Mouse (Mus musculus): Measurements from ENCODE around the gene Ndufs7. TPM values are rescaled to one million over a fixed set of nuclear protein-coding genes. Genes with fewer than 3 reads are reported as not detected.
A peak's percentile ranks its signal among the peaks of the same experiment; 100 is the strongest.
"Not testable (repeated sequence)": the region's sequence is repeated elsewhere in the genome, so short reads cannot be mapped to it uniquely, and the experiment has no call there.

Gene Ndufs7
- polyA plus RNA-seq, 1 experiment from 2014 or later = 260 TPM

DNA sequence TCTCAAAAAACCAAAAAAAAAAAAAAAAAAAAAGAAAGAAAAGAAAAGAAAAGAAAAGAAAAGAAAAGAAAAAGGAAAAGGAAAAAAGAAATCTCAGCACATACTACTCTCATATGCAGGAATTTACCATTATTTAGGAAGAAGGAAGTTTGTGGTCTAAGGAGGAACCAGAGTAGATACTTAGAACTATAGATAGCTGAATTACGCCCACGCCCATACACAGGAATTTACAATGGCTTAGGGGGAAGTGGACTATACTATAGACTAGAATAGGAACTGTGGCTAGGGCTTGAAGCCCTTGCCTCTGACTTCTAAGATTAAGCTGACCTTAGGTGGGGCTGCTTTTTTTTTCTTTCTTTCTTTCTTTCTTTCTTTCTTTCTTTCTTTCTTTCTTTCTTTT is 25.8 kb upstream of the Ndufs7 start:
- H3K4me3 ChIP-seq; H3K4me2 ChIP-seq (replicated peaks); ATAC-seq (ENCODE audit: insufficient number of reproducible peaks, insufficient read depth, low FRiP score, low TSS enrichment); H3K9ac ChIP-seq; H3K36me3 ChIP-seq; H3K9me3 ChIP-seq; H3K27ac ChIP-seq; H3K27me3 ChIP-seq: not testable (repeated sequence)
- H3K4me1 ChIP-seq = peaks cover 22% of the 10 kb centered on the region
- WGBS = 89% methylated on average over 2 of the region's 2 CpGs

DNA sequence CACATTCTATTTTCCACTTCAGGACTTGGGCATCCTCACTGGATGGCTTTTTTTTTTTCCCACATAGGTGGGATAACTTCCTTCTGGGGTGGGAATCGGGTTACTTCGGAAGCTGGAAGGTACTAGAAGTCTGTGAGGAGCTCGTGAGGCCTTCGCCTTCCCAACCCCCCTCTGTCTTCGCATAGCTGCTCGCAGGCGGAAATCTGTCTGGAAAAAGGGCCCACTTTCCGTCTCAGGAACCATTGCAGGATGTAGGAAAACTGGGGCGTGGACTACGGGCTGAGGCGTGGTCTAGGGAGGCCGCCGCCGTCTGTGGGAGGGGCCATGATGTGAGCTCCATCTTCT is 22.9 kb upstream of the Ndufs7 start:
- Histone ChIP-seq H3K27me3 (no peaks in the 10 kb centered on the region), H3K4me2 (replicated peaks) (peak overlapping the region; percentile 36), H3K4me1 (peaks cover 35% of the 10 kb centered on the region), H3K9ac (0 out of 2 replicates have a peak overlapping the region, but pooled peaks have one; percentile 19), H3K4me3 (peak overlapping the region; percentile 83), H3K36me3 (peaks cover 20% of the 10 kb centered on the region), H3K27ac (peak overlapping the region; percentile 96), H3K9me3 (no peaks in the 10 kb centered on the region)
- peak; percentile 0; the same call in 1 of the 2 replicates for ATAC-seq (ENCODE audit: insufficient number of reproducible peaks, insufficient read depth, low FRiP score, low TSS enrichment)
- WGBS = under 1% methylated on average over 14 of the region's 14 CpGs

DNA sequence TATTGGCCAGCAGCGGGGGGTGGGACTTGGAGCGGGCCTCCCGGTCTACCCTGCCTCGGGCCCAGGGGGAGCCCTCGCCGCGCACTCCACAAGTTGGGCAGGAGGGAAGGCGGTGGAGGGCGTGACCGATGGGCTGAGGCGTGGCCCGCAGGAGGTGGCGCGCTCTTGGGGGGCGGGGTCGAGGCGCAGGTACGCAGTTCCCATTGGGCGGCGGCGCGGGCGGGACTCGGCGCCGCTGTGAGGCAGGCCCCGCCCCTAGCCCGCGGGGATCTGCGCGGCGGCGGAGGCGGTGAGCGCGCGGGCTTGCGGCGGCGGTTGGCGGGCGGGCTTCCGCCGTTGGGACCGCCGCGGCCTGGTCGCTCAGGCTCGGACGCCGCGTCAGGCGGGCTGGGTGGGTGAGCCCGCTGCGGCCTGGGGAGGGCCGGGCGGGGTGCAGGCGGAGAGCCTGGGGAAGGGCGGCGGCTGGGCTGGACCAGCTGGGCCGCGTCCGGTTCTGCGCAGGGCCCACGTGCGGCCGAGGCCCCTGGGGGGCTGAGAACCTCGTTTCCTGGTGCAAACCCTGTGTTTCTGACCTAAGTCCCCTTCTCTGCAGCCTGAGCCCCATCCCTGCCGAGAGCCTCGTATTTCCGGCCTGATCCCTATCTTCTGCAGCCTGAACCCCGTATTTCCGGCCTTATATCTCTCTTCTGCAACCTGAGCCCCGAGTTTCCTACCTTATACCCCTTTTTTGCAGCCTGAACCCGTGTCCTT is 22.3 kb upstream of the Ndufs7 start, which contains the start of gene Mum1:
TSS of gene Mum1 (plus strand) at position 19 of the 750 bp plus-strand sequence.
- Histone ChIP-seq H3K9ac (peak within 1 kb of the TSS; percentile 94), H3K27ac (peak within 1 kb of the TSS; percentile 96), H3K4me1 (peaks cover 34% of the 10 kb centered on the region), H3K4me3 (peak within 1 kb of the TSS; percentile 83), H3K36me3 (peaks cover 23% of the 10 kb centered on the region), H3K4me2 (replicated peaks) (peak within 1 kb of the TSS; percentile 83), H3K27me3 (no peaks in the 10 kb centered on the region), H3K9me3 (no peaks in the 10 kb centered on the region)
- ATAC-seq (ENCODE audit: insufficient number of reproducible peaks, insufficient read depth, low FRiP score, low TSS enrichment) = peak; percentile 98
- WGBS = under 1% methylated on average over 69 of the region's 75 CpGs

DNA sequence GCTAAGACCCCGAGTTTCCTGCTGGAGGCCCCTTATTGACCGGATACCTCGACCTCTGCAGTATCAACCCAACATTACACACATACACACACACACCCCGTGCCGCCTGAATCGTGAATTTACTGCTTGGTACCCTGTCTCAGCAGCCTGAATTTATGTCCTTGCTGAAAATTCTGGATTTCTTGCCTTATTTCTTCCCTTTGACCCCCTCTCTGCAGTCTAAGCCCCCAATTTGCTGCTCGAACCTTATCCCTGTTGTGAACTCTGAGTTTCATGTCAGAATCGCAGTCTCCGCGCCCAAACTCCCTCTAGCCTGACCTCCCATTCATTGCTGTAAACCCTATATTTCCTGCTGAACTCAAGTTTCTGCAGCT is 21.8 kb upstream of the Ndufs7 start:
- peak overlapping the region; percentile 83 for H3K4me2 ChIP-seq (replicated peaks)
- no peak for ATAC-seq (ENCODE audit: insufficient number of reproducible peaks, insufficient read depth, low FRiP score, low TSS enrichment)

DNA sequence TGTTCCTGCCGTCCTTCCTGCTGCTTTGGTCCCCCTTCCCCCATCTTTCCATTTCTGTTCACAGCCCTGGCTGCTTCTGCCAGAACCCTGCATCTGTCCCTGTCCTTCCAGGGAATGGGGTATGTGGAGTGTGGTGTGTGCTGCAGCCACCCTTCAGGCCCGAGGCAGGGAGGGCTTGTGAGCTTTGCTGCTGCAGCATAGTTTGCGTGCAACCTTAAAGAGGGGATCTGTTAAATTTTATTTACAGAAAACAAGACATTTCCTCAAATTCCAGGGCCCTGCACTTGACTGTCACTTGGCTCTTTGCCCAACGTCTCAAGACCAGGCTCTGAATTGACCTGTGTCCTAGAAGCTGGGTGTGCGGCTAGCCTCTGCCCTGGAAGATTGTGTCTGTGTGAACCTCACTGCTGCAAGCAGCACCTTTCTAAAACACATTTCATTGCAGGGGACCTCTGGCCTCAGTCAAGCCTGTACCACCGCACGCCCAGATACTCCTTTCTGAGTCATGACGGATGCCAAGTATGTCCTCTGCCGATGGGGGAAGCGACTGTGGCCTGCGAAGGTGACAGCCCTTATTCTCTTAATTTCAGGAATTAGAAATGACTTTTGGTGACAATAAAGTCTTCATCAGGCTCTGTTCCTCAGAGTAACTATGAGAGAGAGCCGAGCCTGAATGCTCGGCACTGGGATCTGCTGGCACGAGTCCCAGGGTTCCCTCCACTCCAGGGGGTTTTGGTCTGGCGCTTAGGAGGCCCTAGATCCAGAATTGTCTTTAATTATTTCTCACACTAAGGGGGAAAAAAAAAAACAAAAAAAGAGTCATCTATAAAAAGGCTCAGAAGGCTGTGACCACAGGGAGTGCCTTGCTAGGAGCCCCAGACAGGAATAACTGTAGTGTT is 20.8 kb upstream of the Ndufs7 start:
- H3K9ac ChIP-seq = peak overlapping the region; percentile 94
- peak overlapping the region; percentile 83 for H3K4me3 ChIP-seq
- H3K36me3 ChIP-seq = peaks cover 39% of the 10 kb centered on the region
- 56% methylated on average over 15 of the region's 15 CpGs for WGBS
- no peaks in the 10 kb centered on the region for H3K9me3 ChIP-seq
- no peak for ATAC-seq (ENCODE audit: insufficient number of reproducible peaks, insufficient read depth, low FRiP score, low TSS enrichment)
- H3K27ac ChIP-seq = peak overlapping the region; percentile 96
- H3K4me2 ChIP-seq (replicated peaks) = peak overlapping the region; percentile 83
- H3K4me1 ChIP-seq = peaks cover 46% of the 10 kb centered on the region
- H3K27me3 ChIP-seq = no peaks in the 10 kb centered on the region

More for the DNA sequence above, 21.8 kb upstream of the Ndufs7 start:
- WGBS = 5% methylated on average over 10 of the region's 10 CpGs
- Histone ChIP-seq H3K36me3 (peaks cover 29% of the 10 kb centered on the region), H3K27ac (peak overlapping the region; percentile 96), H3K4me3 (peak overlapping the region; percentile 83), H3K27me3 (no peaks in the 10 kb centered on the region), H3K9ac (peak overlapping the region; percentile 94), H3K4me1 (peaks cover 36% of the 10 kb centered on the region), H3K9me3 (no peaks in the 10 kb centered on the region)

DNA sequence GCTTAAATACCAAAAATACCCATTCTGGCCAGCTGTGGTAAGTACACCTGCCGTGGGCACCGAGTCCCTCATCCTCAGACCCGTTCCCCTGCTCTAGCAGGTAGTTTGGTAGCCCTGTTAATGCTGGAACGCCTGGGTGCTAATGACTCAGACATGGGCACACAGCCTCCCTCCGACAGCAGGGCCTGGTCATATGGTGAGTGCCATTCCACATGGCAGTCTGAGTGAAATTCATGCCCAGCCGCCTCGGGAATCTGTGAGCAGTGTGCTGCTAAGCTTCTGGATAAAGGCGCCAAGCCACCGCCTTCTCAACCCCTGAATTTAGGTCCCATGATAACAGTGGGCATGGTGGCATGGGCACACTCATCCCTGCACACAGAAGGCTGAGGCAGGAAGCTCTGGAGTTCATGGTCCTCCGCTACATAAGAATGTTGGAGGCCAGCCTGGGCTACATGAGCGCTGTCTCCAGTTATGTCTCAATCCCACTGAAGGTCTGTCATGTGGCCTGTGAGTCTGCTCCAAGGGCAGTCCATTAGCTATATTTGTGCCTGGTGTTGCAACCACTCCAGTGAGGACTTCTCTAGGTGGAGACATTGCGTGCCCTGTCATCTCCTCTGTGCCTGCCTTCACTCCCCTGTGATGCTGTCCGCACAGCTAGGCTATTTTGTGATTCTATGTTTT is 12.6 kb upstream of the Ndufs7 start:
- no peak overlapping the region for H3K4me3 ChIP-seq
- H3K27me3 ChIP-seq = no peaks in the 10 kb centered on the region
- H3K9me3 ChIP-seq = no peaks in the 10 kb centered on the region
- peaks cover 14% of the 10 kb centered on the region for H3K4me1 ChIP-seq
- ATAC-seq (ENCODE audit: insufficient number of reproducible peaks, insufficient read depth, low FRiP score, low TSS enrichment) = no peak
- H3K4me2 ChIP-seq (replicated peaks) = no peak overlapping the region
- WGBS = 96% methylated on average over 13 of the region's 13 CpGs
- no peak overlapping the region for H3K9ac ChIP-seq
- H3K36me3 ChIP-seq = peaks cover 96% of the 10 kb centered on the region
- no peak overlapping the region for H3K27ac ChIP-seq

DNA sequence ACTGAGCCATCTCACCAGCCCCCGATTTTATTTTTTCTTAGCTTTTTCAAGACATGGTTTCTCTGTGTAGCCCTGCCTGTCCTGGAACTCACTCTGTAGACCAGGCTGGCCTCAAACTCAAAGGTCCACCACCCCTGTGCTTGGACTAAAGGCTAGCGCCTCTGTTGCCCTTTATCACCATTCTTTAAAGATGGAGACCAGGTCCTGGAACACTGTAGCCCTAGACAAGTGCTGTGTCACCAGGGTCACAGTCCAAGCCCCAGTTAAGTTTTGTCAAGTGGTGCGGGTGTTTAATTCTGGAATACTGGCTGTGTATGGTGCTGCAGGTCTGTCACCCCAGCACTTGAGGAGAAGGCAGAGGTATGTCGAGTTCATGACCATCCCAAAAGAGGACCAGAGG is 11.9 kb upstream of the Ndufs7 start:
- 87% methylated on average over 4 of the region's 4 CpGs for WGBS
- Histone ChIP-seq H3K27ac (no peak overlapping the region), H3K9ac (no peak overlapping the region), H3K36me3 (peaks cover 96% of the 10 kb centered on the region), H3K27me3 (no peaks in the 10 kb centered on the region), H3K9me3 (no peaks in the 10 kb centered on the region), H3K4me3 (no peak overlapping the region), H3K4me1 (peaks cover 14% of the 10 kb centered on the region), H3K4me2 (replicated peaks) (no peak overlapping the region)
- no peak for ATAC-seq (ENCODE audit: insufficient number of reproducible peaks, insufficient read depth, low FRiP score, low TSS enrichment)

DNA sequence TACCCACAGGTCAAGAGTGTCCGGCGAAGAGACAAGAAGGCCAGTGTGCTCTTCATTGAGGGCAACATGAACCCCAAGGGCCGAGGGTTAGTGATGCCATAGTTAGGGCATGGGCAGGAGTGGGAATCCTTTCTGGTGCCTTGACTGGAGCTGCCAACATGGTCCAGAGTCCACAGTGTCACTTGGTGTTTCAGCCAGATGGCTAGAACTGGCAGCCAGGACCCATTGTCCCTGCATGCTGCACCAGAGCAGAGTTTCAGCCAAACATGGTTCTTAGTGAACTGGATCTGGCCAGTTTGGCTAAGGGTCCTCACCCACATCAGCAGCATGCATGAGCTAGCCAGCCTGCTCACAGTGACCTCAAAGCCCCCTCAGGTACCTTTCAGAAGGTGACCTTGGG is 10.6 kb upstream of the Ndufs7 start:
- Histone ChIP-seq H3K9ac (no peak overlapping the region), H3K27me3 (no peaks in the 10 kb centered on the region), H3K9me3 (no peaks in the 10 kb centered on the region), H3K4me1 (peaks cover 1% of the 10 kb centered on the region), H3K36me3 (peaks cover 96% of the 10 kb centered on the region), H3K4me3 (no peak overlapping the region), H3K27ac (no peak overlapping the region), H3K4me2 (replicated peaks) (no peak overlapping the region)
- WGBS = 91% methylated on average over 3 of the region's 3 CpGs
- no peak for ATAC-seq (ENCODE audit: insufficient number of reproducible peaks, insufficient read depth, low FRiP score, low TSS enrichment)

DNA sequence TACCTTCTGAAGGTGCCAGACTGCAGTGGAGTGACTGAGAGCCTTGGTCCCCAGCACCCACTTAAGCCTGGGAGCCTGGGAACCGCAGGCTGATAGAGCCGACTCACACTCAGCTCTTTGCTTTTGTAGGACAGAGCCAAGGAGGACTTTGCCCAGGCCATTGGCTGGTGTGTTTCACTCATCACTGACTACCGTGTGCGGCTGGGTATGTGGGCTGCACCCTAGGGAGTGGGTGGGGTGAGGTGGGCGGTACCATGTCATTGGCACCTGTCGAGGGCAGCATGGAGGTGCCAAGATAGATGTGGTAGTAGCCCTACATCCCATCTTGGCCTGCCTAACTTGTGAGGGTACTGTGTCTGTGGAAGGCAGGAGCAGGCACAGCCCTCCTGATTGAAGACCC is 9.1 kb upstream of the Ndufs7 start:
- Histone ChIP-seq H3K27me3 (no peaks in the 10 kb centered on the region), H3K4me2 (replicated peaks) (no peak overlapping the region), H3K36me3 (peaks cover 96% of the 10 kb centered on the region), H3K4me1 (no peaks in the 10 kb centered on the region), H3K9me3 (no peaks in the 10 kb centered on the region), H3K27ac (no peak overlapping the region), H3K4me3 (no peak overlapping the region), H3K9ac (no peak overlapping the region)
- no peak for ATAC-seq (ENCODE audit: insufficient number of reproducible peaks, insufficient read depth, low FRiP score, low TSS enrichment)
- WGBS = 89% methylated on average over 6 of the region's 6 CpGs

DNA sequence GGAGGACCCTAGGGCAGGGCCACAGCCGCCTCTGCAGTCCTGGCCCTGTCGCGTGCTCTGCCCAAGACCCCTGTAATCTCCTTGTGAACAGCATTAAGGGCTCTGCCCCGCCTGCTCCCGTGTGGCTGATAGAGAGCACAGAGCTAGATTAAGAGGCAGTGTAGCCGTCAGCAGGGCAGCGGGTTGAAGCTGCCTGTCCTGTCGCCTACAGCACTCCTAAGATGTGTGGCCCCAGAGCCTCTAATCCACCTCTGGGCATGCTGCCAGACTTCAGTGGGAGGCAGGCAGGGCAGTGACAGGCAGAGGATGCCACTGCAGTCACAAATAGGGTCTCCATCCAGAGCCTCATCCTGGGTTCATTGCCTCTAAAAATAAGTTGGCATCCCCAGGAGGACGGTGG is 6.8 kb upstream of the Ndufs7 start:
- H3K4me2 ChIP-seq (replicated peaks) = no peak overlapping the region
- H3K4me1 ChIP-seq = peaks cover 8% of the 10 kb centered on the region; the same call in 1 of the 2 replicates
- ATAC-seq (ENCODE audit: insufficient number of reproducible peaks, insufficient read depth, low FRiP score, low TSS enrichment) = 0 out of 2 replicates have a peak, but pooled peaks have one; percentile 8
- H3K4me3 ChIP-seq = no peak overlapping the region
- no peak overlapping the region for H3K27ac ChIP-seq
- H3K27me3 ChIP-seq = no peaks in the 10 kb centered on the region
- peaks cover 77% of the 10 kb centered on the region for H3K36me3 ChIP-seq
- H3K9me3 ChIP-seq = no peaks in the 10 kb centered on the region
- WGBS = 81% methylated on average over 9 of the region's 9 CpGs
- no peak overlapping the region for H3K9ac ChIP-seq

DNA sequence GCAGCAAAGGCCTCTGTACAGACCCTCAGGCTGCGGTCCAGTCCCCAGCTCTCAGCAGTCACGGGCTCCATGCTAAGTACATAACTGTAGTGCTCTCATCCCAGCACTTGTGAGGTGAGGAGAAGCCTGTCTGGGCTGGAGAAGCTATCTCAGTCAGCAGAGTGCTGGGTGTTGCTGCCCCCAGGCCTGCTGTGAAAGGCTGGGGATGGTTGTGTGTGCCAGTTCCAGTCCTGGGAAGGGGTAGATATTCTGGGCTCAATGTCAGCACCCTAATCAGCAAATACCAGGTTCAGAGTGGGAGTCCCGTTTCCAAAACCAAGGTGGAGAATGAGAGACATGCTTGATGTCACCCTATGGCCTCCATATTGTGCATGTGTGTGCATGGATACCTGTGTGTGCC is 6.3 kb upstream of the Ndufs7 start:
- ATAC-seq (ENCODE audit: insufficient number of reproducible peaks, insufficient read depth, low FRiP score, low TSS enrichment) = no peak
- no peak overlapping the region for H3K4me3 ChIP-seq

More for the DNA sequence above, 6.3 kb upstream of the Ndufs7 start:
- H3K27ac ChIP-seq = no peak overlapping the region
- H3K4me1 ChIP-seq = peaks cover 8% of the 10 kb centered on the region; the same call in 1 of the 2 replicates
- no peaks in the 10 kb centered on the region for H3K27me3 ChIP-seq
- H3K9ac ChIP-seq = no peak overlapping the region
- no peaks in the 10 kb centered on the region for H3K9me3 ChIP-seq
- 88% methylated on average over 3 of the region's 3 CpGs for WGBS
- H3K4me2 ChIP-seq (replicated peaks) = no peak overlapping the region
- H3K36me3 ChIP-seq = peaks cover 72% of the 10 kb centered on the region
